Mouse (Mus musculus) MEL (cell line): ENCODE results near the gene Chst13.

Experiments used
- CTCF ChIP-seq, 3 experiments: IDR thresholded peaks in 2 of 3; conservative IDR thresholded peaks in 1 of 3; 2 replicates each; pipeline ENCODE4 v1.5.1; 2011 to 2012; ENCODE audit warnings: low read length in 3 of 3, low read depth in 2 of 3, mild to moderate bottlenecking in 2 of 3, improper control_type of control experiment in 1 of 3, inconsistent platforms in 1 of 3, mixed read lengths in 1 of 3, moderate library complexity in 1 of 3; ENCODE audit not compliant: control insufficient read depth in 1 of 3, insufficient read depth in 1 of 3, poor library complexity in 1 of 3, severe bottlenecking in 1 of 3
- EP300 ChIP-seq, 2 experiments: IDR thresholded peaks; 2 replicates each; pipeline ENCODE4 v1.6.1; 2011; ENCODE audit warnings: improper control_type of control experiment in 2 of 2, low read length in 2 of 2, low read depth in 1 of 2, mild to moderate bottlenecking in 1 of 2
- ETS1 ChIP-seq: IDR thresholded peaks from 2 replicates; pipeline ENCODE4 v1.6.1; 2012; ENCODE audit warnings: low read depth, mild to moderate bottlenecking, inconsistent platforms, low read length, improper control_type of control experiment, moderate library complexity
- MEF2A ChIP-seq: IDR thresholded peaks from 2 replicates; pipeline ENCODE4 v1.6.1; 2014; ENCODE audit warnings: low read depth, mild to moderate bottlenecking, inconsistent platforms, low read length, improper control_type of control experiment; ENCODE audit not compliant: poor library complexity, insufficient replicate concordance, severe bottlenecking; ENCODE audit errors: extremely low read depth
- NELFE ChIP-seq: IDR thresholded peaks from 2 replicates; pipeline ENCODE4 v1.6.1; 2011; ENCODE audit warnings: low read depth, low read length, improper control_type of control experiment
- POLR2A ChIP-seq, 2 experiments: IDR thresholded peaks; 2 replicates each; pipeline ENCODE4 v1.6.1; 2011 to 2012; ENCODE audit warnings: low read length in 2 of 2, mild to moderate bottlenecking in 2 of 2, control low read depth in 1 of 2, improper control_type of control experiment in 1 of 2, low read depth in 1 of 2, moderate library complexity in 1 of 2; ENCODE audit not compliant: control insufficient read depth in 1 of 2, insufficient read depth in 1 of 2, poor library complexity in 1 of 2
- RCOR1 ChIP-seq: IDR thresholded peaks from 2 replicates; pipeline ENCODE4 v1.6.1; 2012; ENCODE audit warnings: low read depth, mild to moderate bottlenecking, inconsistent platforms, low read length, improper control_type of control experiment
- USF1 ChIP-seq: IDR thresholded peaks from 2 replicates; pipeline ENCODE4 v1.6.1; 2014; ENCODE audit warnings: low read depth, mild to moderate bottlenecking, inconsistent platforms, low read length, improper control_type of control experiment, moderate library complexity
- ZKSCAN1 ChIP-seq: IDR thresholded peaks from 2 replicates; pipeline ENCODE4 v1.6.1; 2012; ENCODE audit warnings: low read depth, mild to moderate bottlenecking, inconsistent platforms, low read length, improper control_type of control experiment, moderate library complexity

DNA sequence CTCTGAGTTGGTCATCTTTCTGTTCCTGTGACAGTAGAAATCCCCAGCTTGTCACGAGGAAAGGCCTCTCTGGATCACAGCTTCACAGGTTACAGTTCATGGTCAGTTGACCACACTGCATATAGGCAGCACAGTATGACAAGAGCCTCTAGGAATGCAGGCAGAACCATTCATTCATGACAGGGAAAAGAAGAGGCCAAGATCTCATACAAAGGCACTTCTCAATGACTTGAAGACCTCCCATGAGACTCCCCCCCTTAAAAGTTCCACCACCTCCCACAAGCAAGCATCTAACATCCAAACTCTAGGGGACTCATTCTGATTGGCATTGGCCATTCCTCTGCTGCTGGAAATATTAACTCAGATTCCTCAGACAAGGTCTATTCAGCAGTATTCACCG is 34.5 kb upstream of the Chst13 start:
- TF ChIP-seq RCOR1 = no peak
- TF ChIP-seq POLR2A (IDR thresholded peaks at IDR 0.05; ENCODE audit: control insufficient read depth in 1 of 2, insufficient read depth in 1 of 2, low read depth in 1 of 2, low read length in 2 of 2, poor library complexity in 1 of 2) = no peak
- TF ChIP-seq USF1 = no peak
- no peak for TF ChIP-seq ETS1
- TF ChIP-seq EP300 (IDR thresholded peaks at IDR 0.05; ENCODE audit: low read depth in 1 of 2, low read length in 2 of 2) = no peak
- TF ChIP-seq MEF2A = no peak
- TF ChIP-seq ZKSCAN1 = no peak
- TF ChIP-seq CTCF (IDR thresholded peaks at IDR 0.05 in 2 of 3, conservative IDR thresholded peaks at IDR 0.05 in 1 of 3; ENCODE audit: control insufficient read depth in 1 of 3, insufficient read depth in 1 of 3, low read depth in 2 of 3, low read length in 3 of 3, poor library complexity in 1 of 3, severe bottlenecking in 1 of 3) = no peak
- no peak for TF ChIP-seq NELFE
